Mouse (Mus musculus) lung, adult 2 months (tissue): ENCODE measurements around the gene Rdh5.

Experiments
- CTCF ChIP-seq: fragments of 200-500 bp; IDR thresholded peaks from 2 replicates; pipeline ENCODE4 v1.5.1; 2011; ENCODE audit warnings: mild to moderate bottlenecking, low read length, control low read depth; ENCODE audit not compliant: insufficient read depth
- POLR2A ChIP-seq: fragments of 200-500 bp; IDR thresholded peaks from 2 replicates; pipeline ENCODE4 v1.6.1; 2011; ENCODE audit warnings: low read depth, mild to moderate bottlenecking, control low read depth, low read length, borderline replicate concordance; ENCODE audit errors: extremely low read depth

GRCm38 (mm10) chr10:128912268-128912667, 10.4 kb downstream of the Rdh5 start:
- TF ChIP-seq POLR2A = no peak
- no peak for TF ChIP-seq CTCF
